Mouse (Mus musculus) left cerebral cortex, postnatal 25 days (tissue): ENCODE measurements around the gene Arhgap40. TPM values are rescaled to one million over a fixed set of nuclear protein-coding genes. Genes with fewer than 3 reads are reported as not detected.

Experiments used
- DNase-seq, 2 experiments: peaks; one replicate each; pipeline ENCODE4 v3.0.0; 2022; ENCODE audit warnings: low spot score in 2 of 2, mixed read lengths in 1 of 2
- intact Hi-C: fragments of 180-260 bp; cut with DNase I; formaldehyde crosslinking; loops from one replicate; pipeline ENCODE4 v1.15.1; 2025
- total RNA-seq, 2 experiments: library from RNA; stranded (reverse); gene quantifications; 2 replicates each; pipeline ENCODE4 v1.2.3; 2021

The Arhgap40 gene
- total RNA-seq, 2 experiments from 2014 or later, result 0.37 TPM; not detected in 1

GRCm38 (mm10) chr2:158595103-158595502 lies 82.5 kb downstream of the Arhgap40 start:
- peak in 1 of 2 experiments; percentile 5 for DNase-seq
- intact Hi-C loops, result no loop called here

GRCm38 (mm10) chr2:158595577-158595976 lies 83.0 kb downstream of the Arhgap40 start:
- intact Hi-C loops, result no loop called here
- DNase-seq, result no peak

- intact Hi-C loops, result no loop called here
- DNase-seq, result no peak
Observed at GRCm38 (mm10) chr2:158596803-158597202, 84.2 kb downstream of the Arhgap40 start.

Other genes with a start within 250 kb of the Arhgap40 start
- 1 to 10 TPM; 1.6 to 2.7 TPM for gene Lbp, start 206.3 kb upstream of the Arhgap40 start, total RNA-seq
- 100 to 1,000 TPM; 540 to 648 TPM for gene Snhg11, start 137.2 kb upstream of the Arhgap40 start, total RNA-seq
- gene Ralgapb, start 102.9 kb upstream of the Arhgap40 start, total RNA-seq, result 100 to 1,000 TPM; 103 to 106 TPM
- gene Adig, start 10.2 kb upstream of the Arhgap40 start, total RNA-seq, result not detected
- 100 to 1,000 TPM in 1 of 2 experiments, 10 to 100 TPM in 1; 81.8 to 112 TPM for gene Slc32a1, start 98.0 kb downstream of the Arhgap40 start, total RNA-seq
- 1 to 10 TPM; 7.3 to 9.6 TPM for gene Actr5, start 112.1 kb downstream of the Arhgap40 start, total RNA-seq
- gene Ppp1r16b, start 152.6 kb downstream of the Arhgap40 start, total RNA-seq, result 100 to 1,000 TPM; 119 to 132 TPM